Mouse (Mus musculus): ENCODE measurements around the gene Galnt4. TPM values are rescaled to one million over a fixed set of nuclear protein-coding genes. Genes with fewer than 3 reads are reported as not detected.

The Galnt4 gene
- polyA plus RNA-seq, 1 experiment from 2014 or later: 5.3 TPM

Other genes with a start within 250 kb of the Galnt4 start
- 105 and 116 TPM in 2 replicates for gene Atp2b1, start 193.8 kb upstream of the Galnt4 start, polyA plus RNA-seq (2016; fragmentation: Nextera tagmentation; extraction: Ambion mirVana)
- 20.4 and 23.6 TPM in 2 replicates for gene Poc1b, start 1.1 kb upstream of the Galnt4 start, polyA plus RNA-seq (2016; fragmentation: Nextera tagmentation; extraction: Ambion mirVana)
- not detected in 2 replicates for gene Phxr2, start 18.2 kb downstream of the Galnt4 start, polyA plus RNA-seq (2016; fragmentation: Nextera tagmentation; extraction: Ambion mirVana)
- 23.9 and 24.3 TPM in 2 replicates for gene Dusp6, start 155.1 kb downstream of the Galnt4 start, polyA plus RNA-seq (2016; fragmentation: Nextera tagmentation; extraction: Ambion mirVana)

All from midbrain, embryonic 12.5 days (tissue).